Mouse (Mus musculus) cerebellum, adult 9-11 months (tissue): ENCODE data around the gene Cpeb3.

Experiments used
- DNase-seq: peaks from one replicate; pipeline ENCODE4 v3.0.0; 2022

Gene Cpeb3

DNA sequence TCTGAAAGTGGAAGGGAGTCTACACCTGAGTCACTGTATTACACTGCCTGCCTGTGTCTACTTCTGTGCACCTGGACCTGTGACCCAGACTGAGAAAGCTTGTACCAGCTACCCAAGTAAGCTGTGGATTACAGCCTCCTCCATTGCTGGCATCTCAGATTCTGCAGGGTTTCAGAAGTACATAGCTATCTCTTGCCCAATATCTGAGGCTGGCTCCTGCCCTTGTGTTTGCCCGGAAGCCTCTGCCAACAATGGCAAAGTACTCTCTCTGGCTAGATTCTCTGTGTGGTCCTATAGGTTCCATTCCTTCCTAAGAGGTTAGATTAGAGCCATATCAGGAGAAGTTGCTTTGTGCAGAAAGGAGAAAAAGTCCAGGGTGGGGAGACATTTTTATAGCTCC lies 129.8 kb downstream of the Cpeb3 start:
- DNase-seq: peak; percentile 41

DNA sequence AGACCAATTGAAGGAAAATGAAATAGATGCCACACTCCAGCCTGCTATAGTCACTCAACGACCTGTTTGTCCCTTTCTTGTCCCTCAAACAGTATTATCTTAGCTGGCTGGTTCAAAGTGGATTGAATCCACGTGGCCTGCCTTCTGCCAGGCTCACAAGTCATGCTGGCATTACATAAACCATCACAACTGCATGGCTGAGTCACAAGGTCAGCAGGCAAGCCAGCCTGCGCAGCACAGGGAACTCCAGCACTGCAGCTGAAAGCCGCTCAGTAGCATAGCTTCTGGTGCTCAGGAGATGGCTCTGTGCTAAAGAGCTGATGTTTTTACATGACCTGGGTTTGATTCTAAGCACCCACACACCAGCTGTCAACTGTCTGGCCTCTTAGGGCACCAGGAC lies 130.3 kb downstream of the Cpeb3 start:
- peak; percentile 83 for DNase-seq

DNA sequence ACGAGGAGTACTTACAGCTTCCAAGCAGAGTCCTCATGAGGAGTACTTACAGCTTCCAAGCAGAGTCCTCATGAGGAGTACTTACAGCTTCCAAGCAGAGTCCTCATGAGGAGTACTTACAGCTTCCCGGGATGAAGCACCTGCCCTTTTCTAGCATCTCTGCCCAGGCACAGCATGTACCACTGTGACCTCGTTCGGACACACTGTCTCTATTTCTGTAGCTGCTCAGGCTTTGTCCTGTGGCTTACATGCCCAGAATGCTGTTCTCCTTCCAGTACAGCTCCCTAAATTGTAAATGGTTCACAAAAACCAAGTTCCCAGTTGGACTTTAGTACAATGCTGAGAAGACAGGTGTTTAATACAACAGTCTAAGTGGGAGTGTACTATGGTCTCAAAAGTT lies 131.1 kb downstream of the Cpeb3 start:
- DNase-seq: peak; percentile 88

DNA sequence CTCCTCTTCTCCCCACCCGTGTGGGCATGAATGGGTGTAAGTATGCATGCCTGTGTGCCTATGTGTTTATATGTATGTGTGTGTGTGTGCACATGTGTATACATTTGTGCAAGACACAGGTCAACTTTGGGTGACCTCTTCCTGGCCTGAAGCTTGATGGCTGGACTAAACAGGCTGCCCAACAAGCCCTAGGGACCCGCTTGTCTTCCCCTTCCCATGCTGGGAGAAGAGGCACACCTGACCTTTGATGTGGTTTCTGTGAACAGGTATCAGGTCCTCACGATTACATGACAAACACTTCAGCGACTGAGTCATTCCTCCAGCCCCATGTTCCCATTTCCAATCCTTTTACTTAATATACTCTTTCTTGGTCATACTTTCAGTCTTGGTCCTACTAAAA lies 131.8 kb downstream of the Cpeb3 start:
- DNase-seq: peak; percentile 41

DNA sequence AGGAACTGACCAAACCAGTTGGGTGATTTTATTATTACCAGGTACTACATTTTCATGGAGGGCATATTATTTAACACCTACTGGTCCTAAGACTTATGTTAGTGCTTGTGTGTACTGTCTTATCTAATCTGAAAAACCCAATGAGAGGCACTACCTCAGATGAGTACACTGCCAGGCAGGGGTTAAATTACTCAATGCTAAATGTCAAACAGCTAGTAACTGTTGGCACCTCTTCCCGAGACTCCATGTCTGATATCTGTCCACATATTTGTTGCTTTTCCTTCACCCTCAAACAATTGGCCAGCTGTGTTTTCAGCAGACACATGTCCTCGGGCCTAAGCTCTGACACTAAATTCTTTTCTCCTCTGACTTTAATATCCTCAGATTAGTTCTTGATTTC lies 132.3 kb downstream of the Cpeb3 start:
- DNase-seq: no peak

DNA sequence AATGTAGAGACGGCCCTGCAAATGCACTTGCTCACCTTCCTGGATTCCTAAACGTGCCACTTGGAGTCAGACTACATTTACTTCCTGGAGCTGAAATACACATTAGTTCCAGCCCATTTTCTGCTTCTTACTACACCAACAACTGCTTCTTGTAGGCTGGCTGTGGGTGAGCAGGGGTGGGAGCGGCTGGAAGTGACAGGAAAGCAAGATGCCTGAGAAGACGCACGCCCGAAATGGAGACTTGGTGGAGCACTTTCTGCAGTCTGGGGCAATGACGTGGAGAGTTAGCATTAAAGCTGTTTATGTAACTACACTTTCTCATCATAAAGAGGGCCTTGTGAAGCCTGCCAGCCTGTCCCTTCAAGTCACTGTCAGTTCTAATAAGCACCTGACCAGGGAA lies 132.7 kb downstream of the Cpeb3 start:
- no peak for DNase-seq

DNA sequence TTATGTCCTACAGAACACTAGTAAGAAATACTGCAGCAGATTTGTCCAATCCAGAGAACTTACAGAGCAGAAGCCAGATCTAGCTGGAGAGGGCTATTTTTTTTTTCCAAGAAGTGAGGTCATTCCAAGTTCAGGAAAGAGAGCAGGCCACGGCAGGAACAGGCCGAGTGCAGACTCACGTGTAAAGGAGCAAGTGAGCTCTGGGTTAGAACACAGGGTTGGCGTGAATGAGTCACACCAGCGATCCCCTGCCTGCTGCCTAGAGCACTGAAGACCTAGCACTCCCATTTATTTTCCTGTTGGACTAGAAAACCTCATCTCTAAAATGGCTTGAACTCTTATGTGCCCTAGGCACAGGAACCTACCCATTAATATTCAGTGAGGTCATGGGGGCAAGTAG lies 133.7 kb downstream of the Cpeb3 start:
- DNase-seq: no peak

DNA sequence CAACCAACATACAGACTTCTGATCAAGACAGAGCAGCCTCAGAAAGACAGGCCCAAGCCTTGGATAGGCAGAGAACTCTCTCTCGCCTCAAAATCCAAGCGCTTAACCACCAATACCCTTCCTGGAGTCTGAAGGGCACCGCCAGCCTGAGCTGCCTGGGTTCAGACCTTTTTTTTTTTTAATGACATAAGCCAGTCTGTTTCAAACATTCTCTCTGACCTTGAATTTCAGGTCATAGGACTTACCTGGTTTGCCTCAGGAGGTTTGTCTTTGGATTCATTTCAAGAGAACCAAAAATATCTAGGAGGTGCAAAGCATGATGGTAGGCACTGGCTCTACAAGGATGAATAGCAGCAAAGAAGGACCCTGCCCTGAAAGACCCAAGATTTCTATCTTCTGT lies 134.1 kb downstream of the Cpeb3 start:
- no peak for DNase-seq

DNA sequence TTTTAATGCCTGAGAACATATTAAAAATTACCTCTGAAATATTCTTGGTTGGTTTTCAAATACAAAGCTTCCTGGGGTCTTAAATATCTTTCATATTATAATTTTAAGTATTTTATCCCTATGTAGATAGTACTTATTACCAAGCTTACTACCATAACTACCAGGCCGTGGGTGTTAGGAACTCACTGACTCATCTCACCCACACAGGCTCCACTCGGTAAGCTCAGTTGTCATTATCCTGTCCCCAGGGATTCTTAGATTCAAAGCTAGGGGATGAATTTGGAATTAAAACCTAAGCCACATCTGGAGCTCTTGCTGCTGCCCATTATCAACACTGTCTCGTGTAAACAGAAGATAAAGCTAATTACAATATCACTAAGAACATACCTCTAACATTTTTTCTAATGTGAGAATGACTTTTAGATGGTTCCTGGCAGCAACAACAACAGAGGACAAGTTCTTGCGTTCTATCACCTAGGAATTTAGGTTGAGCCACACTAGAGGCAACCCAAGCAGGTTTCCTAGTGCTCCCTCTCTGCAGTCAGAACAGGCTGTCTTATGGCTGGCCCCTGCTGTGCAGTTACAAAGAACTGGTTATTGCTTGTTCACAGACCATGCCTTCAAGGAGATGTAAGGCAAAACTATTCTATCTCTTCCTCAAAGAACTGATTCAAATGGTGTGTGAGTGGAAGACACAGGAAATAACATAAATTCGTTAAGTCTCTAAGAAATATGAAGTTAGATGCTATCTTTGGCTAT lies 135.4 kb downstream of the Cpeb3 start:
- DNase-seq: no peak

DNA sequence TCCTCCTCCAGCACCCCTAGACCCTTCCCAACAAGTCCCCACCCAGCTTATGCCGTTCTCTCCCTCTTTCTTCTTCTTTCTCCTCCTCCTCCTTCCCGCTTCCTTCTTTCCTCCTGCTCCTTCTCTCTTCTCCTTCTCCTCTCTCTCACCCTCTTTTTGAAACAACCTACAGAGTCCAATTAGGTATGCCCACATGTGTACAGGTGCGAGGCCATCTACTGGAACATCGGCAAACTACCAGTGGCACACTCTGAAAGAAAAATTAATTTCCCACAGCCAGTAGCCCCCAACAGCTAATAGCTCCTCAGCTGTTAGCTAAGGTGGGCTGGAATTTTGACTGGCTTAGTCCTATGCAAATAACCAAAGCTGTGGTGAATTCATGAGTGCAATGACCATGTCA lies 139.2 kb downstream of the Cpeb3 start:
- DNase-seq: no peak

DNA sequence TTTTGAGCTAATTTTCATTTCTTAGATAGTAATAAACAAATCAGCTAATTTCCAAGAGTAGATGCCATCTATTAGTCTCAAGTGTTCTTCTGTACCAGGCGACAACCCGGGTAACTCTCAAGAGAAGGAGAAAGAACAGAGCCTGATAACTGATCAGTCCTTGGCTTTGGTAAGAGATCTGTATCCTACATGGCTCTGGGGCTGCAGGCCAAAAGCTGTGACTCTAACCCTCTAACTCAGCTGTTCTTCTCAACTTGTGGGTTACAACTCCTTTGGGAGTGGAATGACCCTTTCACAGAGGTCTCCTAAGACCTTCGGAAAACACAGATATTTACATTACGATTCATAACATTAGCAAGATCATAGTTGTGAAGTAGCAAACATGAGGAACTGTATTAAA lies 148.3 kb downstream of the Cpeb3 start:
- no peak for DNase-seq

DNA sequence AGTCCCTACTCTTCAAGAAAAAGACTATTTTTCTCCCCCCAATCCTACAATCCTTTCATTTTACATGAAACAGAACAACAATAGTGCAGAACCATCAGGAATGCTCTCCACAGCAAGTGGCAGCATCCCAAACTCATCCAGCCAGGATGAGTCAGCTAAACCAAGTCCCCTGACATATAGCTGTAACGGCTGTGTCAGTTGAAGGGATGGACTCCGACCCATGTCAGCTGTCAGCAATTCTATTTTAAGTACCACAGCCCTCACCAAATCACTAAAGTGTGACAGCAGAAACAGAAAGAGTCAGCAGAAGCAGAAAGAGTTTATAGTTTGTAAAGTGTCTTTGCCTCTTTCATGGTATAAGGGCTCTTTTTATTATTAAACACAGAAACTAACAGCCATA lies 148.8 kb downstream of the Cpeb3 start:
- peak; percentile 50 for DNase-seq

DNA sequence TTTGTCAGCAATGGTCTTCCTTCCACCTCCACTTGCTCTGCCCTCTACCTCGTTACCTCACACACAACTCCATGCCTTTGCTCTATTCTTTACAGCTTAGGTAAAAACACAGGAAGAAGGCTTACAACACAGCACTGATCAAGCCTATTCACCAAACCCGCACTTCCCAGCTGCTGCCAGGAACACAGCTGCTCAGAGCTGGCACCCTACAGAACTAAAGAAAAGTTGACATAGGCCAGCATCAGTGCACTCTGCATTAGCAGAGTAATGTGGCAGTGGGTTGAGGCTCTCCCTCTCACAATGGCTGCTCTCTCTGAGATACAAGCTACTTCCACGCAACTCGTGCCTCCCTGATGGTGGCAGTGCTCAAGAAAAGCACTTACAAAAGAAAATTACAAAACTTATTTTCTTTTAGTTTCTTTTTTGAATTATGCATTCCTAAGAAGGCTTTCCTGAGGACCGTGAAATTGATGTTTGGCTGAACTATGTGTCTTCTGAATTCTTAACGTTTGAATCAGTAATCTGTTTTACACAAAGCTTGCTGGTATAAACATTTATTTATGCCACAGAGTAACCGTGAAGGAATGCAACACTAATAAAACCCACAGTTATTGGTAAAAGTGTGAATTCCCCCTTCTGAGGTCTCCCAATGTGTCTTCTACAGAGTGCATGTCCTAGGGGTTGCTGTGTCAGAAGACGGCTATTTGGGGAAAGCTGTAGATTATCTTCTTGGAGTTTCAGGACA lies 151.1 kb downstream of the Cpeb3 start:
- DNase-seq: no peak

DNA sequence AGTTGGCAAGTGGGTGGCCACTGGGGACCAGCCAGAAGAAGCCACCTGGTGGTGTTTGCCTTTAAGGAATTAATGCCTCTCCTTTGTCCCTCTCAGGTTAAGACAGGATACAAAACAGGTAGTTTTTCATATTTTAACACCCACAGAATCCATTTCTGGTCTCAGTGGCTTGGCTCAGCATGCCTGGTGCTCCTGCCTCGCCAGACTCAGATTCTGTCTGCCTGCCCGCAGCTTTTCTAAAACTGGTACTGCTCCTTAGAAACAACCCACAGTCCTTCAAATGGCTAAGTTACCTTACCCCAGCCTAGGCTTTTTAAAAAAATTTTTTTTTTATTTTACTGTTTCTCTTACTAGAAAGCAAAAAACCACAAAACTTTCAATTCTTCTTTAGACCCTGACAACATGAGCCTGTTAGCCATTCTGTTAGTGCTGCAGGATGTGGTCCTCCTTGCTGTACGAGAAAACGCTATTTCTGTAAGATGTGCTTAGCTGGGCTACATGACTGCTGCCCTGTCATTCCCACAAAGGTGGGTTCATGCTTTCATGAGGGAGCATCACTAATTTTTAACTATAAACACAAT lies 152.3 kb downstream of the Cpeb3 start:
- DNase-seq: no peak

DNA sequence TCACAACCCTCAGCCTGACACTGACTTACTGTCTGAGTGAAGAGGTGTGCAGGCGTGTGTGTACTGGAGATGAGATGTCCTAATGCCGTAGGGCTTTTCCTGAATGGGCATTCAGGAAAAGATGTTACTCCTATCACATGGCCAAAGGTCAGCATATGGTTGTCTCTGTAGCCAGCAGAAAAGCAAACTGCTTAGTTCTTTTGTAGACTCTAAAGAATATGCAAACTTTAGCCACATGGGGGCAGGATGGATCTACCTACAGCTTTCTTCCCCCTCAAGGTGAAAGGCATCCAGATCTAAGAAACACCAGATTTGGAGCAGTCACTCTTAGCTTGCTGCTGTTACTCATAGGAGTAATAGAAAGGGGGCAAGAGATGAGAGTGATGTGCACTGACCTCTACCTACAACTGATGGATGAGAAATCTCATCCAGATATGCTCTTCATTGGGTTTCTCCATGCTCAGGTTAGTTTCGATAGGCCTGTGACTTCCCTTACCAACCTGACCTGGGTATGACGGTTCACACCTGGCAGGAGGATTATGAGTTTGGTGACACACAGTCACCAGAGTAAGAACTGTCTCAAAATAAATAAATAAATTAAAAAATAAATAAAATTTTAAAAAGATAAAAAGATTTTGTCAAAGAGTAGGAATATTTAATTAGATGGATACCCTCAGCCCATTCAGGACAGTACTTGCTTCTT lies 157.6 kb downstream of the Cpeb3 start:
- peak; percentile 80 for DNase-seq

DNA sequence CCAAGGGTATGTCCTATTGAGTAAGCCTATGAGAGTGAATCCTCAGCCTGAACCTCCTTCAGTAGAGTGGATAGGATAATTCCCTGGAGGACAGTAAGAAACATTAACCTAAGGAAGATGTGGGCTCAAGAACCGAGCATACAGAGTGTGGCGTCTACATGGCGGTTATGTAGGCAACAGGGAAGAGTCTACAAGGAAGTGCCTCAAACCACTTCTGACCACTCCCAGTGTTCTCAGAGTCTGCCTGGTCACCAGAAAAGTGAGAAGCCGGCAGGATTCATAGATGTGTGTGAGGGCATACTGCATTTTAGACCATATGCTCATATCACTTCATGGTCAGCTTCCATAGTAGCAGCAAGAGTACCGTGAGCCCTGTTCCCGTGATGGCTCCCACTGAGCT lies 159.9 kb downstream of the Cpeb3 start:
- DNase-seq: no peak

DNA sequence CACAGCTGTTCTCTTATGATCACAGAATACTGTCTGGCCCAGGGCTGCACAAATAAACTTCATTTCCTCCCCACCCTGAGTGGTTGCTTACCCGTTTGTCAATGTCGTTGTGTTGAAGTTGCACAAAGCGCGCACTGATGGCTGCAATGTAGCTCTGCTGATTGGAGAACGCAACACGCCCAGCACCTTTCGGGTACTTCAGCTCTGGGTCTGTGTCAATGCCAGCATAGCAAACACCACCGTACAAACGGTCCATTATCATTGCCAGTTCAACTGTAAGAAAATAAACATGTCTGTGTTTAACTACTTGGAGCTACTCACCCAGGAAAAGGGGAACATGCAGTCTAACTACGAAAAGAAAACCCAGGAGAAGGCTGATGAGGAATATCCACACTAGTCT lies 164.0 kb downstream of the Cpeb3 start:
- DNase-seq: no peak

DNA sequence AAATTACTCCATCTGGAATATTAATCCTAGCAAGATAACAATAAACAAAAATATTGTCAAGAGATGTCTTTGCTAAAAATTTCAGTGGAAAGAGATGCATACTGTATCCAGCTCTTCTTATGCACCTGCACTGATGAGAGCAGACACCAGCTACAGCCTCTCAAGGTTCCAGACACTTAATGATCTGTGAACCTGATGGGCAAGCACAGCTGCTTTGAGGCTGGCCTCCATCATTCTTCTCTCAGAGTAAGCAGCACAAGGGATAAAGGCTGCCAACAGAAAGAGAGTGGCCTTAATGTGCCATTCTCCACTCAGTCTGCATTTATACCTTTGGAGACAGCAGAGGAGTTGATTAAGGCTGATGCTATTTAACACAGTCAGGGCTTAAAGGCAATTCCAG lies 167.5 kb downstream of the Cpeb3 start:
- no peak for DNase-seq

DNA sequence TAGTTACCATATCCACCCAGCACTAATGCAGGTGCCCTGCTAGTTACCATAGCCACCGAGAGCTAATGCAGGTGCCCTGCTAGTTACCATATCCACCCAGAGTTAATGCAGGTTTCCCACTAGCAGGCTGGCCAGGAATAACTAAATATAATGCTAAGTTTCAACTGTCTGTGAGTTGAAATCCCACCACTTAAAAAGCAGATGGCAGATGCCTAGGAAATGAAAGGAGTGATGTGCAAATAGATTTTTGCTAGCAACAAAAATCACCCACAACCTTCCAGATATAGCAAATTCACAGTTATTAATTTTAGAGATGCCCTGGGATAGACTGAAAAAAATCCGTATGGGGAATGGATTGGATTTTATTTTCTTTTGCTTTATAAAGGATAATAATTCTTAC lies 176.0 kb downstream of the Cpeb3 start:
- DNase-seq: no peak

DNA sequence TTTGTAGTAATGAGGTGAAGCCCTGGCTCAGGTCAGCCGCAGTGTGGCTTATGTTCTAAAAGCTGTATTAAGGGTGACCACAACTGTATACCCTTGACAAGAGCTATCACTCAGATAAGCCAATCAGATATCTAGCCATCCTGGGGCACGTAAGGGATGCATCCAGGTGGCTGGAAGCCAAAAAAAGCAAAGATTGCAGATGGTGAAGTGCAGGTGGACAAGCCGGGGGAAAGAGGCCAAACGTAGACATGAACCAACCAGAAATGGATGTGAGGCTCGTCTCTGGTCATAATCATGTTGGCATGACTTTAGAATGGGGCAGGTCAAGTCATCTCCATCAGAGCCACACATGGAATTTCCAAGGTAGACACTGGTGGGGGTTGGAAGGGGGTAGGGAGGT lies 177.0 kb downstream of the Cpeb3 start:
- DNase-seq: peak; percentile 69

DNA sequence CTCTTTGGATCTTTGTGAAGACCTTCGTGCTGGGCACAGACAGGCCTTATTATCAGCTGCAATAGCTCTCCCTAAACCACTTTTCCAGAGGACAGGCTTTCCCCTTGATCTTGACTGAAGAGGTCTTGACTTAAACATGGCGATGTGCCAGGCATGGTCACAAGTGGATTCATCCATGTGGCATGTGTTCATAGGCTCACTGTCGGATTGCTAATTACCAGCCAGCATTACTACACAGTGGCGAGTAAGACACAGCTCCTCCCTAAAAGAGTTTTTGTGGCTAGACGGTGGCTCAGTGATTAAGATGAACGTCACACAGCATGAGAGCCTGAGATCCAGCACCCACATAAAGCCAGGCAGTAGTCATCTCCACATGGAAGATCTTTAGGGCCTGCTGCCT lies 178.6 kb downstream of the Cpeb3 start:
- no peak for DNase-seq

DNA sequence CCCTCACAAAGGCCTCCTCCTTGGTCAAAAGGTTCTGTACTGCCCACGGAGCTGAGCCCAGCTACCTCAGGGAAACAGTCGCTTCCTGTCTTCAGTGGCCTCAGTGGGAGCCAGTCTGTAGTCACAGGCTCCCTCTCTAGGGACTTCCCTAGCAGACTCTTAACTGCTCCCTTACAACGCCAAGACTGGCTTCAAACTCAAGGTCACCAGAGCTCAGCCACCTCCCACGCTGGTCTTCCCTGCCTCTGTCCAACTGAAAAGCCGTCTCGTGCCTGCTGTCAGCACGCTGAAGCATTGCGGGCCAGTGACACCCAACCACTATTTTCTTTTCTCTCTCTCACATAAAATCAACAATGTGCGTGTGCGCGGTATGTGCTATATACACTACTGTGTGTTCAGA lies 182.0 kb downstream of the Cpeb3 start:
- no peak for DNase-seq

DNA sequence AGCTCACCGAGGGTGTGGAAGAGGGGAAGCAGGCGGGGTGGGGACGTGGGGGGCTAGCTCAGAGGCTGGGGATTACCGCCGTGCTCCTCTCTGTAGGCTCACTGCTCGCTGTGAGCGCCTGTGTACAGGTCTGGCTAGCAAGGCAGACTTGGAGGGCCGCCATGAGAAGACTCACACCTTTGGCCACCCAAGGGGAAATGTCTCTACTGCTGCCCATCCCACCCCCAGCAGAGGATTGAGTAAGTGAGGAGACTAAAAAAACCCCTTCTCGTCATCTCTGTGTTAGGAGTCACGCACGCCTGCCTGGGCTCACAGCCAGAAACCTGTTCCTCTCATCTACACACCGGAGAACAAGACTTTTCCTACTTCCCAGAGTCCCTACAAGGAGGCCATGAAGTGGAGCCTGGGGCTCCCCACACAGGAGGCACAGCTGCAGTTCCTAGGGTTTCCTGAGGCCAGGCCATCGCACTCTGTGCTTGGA lies 182.5 kb downstream of the Cpeb3 start:
- peak; percentile 60 for DNase-seq

DNA sequence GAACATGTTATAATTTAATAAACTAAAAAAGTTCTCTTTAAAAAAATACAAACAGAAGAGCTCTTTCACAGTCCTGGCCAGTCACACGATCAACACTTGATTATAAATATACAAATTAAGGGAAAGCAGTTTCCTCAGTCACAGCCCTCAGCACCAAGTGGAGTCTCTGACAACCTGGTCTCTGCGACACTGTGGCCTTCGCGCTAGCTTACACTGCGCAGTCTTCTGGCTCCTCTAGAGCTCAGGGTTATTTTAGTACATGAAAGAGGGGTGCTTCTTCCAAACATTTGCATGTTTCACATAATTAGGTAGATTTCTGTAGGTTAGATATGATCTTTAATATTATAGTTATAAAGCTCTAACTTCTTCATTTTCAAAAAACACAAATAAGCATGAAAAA lies 186.3 kb downstream of the Cpeb3 start:
- DNase-seq: no peak
